Mouse (Mus musculus) cerebellum, adult 2 months (tissue): ENCODE results near the gene Gpam.

Source experiments
- CTCF ChIP-seq: fragments of 200-500 bp; IDR thresholded peaks from 2 replicates; pipeline ENCODE4 v1.5.1; 2011; ENCODE audit warnings: low read depth, mild to moderate bottlenecking, control low read depth, low read length, moderate library complexity, borderline replicate concordance; ENCODE audit not compliant: insufficient read depth
- POLR2A ChIP-seq: fragments of 200-500 bp; IDR thresholded peaks from 2 replicates; pipeline ENCODE4 v1.6.1; 2011; ENCODE audit warnings: low read length, control low read depth, borderline replicate concordance; ENCODE audit not compliant: insufficient read depth

- no peak for TF ChIP-seq CTCF
- TF ChIP-seq POLR2A, result no peak
Observed at GRCm38 (mm10) chr19:55095547-55095946, 31.5 kb downstream of the Gpam start.
